Mouse (Mus musculus): ENCODE results near the gene Dhx33.

DNA sequence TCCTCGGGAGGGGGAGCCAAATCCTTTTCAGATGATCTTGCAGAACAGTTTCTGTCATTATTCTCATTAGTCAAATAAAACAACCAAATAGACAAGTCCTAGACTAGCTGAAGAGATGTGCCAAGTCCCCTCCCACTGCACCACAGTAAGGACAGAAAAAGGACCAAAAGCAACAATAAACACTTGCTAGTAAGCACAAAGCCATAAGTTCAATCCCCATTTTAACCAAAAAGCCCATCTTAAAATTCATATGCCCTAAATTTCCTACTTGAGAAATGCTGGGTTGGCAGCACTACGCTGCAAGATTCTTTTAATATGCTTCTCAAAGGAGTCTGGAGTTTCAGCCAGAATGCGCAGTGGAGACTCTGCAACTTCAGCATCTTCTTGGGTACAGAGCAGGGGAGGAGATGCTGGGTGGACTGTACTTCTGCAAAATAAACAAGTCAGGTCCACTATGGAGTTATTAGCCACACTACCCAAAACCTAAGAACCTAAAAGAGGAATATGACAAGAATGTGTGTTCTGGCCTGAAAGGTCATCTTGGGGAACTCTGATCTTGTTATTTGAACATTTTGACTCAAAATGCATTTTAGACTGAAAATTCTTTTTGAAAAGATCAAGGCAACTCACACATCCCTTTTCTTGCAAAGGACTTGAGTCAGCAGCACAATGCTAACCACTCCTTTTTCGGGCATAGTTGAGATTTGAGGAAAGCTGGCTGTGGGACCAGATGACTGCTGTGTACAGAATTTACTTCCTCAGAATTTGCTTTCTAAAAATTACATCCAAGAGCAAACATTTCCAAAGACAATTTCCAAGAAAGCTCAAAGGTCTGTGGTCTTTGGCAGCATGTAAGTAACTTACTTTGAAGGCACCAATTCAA is 59.1 kb downstream of the Dhx33 start:
- TF ChIP-seq POLR2A (IDR thresholded peaks at IDR 0.05; ENCODE audit: insufficient read length, low read depth) (no peak), MAX (IDR thresholded peaks at IDR 0.05; ENCODE audit: low read depth) (no peak)
